Mouse (Mus musculus) lung, embryonic 16.5 days (tissue): ENCODE measurements around the gene Chmp2b. TPM values are rescaled to one million over a fixed set of nuclear protein-coding genes. Genes with fewer than 3 reads are reported as not detected.
A peak's percentile ranks its signal among the peaks of the same experiment; 100 is the strongest.

ENCODE experiments used
- ATAC-seq: fragments of 200-750 bp; cut with Nextera tagmentation; 2 replicates; pipeline ENCODE4 v1.8.0; 2017; ENCODE audit warnings: low read depth, mild to moderate bottlenecking, moderate library complexity
- H3K27ac ChIP-seq: fragments of 300-500 bp; sonication (generic); 2 replicates; pipeline ENCODE4 v1.5.1; 2014; ENCODE audit warnings: mild to moderate bottlenecking, control low read depth, low read length
- H3K27me3 ChIP-seq: fragments of 300-500 bp; sonication (generic); 2 replicates; pipeline ENCODE4 v1.6.1; 2014; ENCODE audit warnings: low read depth, low read length, mixed read lengths; ENCODE audit not compliant: control insufficient read depth, insufficient read depth
- H3K36me3 ChIP-seq: fragments of 300-500 bp; sonication (generic); 2 replicates; pipeline ENCODE4 v1.6.1; 2014; ENCODE audit warnings: low read length; ENCODE audit not compliant: control insufficient read depth, insufficient read depth
- H3K4me1 ChIP-seq: fragments of 300-500 bp; sonication (generic); replicated peaks from 2 replicates; pipeline ENCODE4 v1.6.1; 2014; ENCODE audit warnings: low read length, mixed read lengths; ENCODE audit not compliant: control insufficient read depth, insufficient read depth
- H3K4me2 ChIP-seq: fragments of 300-500 bp; sonication (generic); 2 replicates; pipeline ENCODE4 v1.6.1; 2014; ENCODE audit warnings: low read depth, low read length, control low read depth
- H3K4me3 ChIP-seq: fragments of 300-500 bp; sonication (generic); 2 replicates; pipeline ENCODE4 v1.5.1; 2014; ENCODE audit warnings: mild to moderate bottlenecking, low read length, control low read depth
- H3K9ac ChIP-seq: fragments of 300-500 bp; sonication (generic); 2 replicates; pipeline ENCODE4 v1.6.1; 2014; ENCODE audit warnings: low read length, control low read depth
- H3K9me3 ChIP-seq: fragments of 300-500 bp; sonication (generic); 2 replicates; pipeline ENCODE4 v1.6.1; 2016; ENCODE audit warnings: low read length; ENCODE audit not compliant: control insufficient read depth
- WGBS: fragments of 180-500 bp; shearing (Covaris S2); extraction: QIAGEN DNeasy Blood & Tissue Kit; methylation state at CpG from one replicate; pipeline ENCODE4 v1.1.7; 2014; 5-methylcytosine and 5-hydroxymethylcytosine counted together
- polyA plus RNA-seq: library from polyadenylated mRNA; unstranded; fragments of >200 nt; fragmentation: Nextera tagmentation; extraction: Ambion mirVana; gene quantifications from 2 replicates; pipeline ENCODE4 v1.2.1, GENCODE M21; 2015

The Chmp2b gene
- polyA plus RNA-seq: 90.6 and 90.8 TPM in 2 replicates

DNA sequence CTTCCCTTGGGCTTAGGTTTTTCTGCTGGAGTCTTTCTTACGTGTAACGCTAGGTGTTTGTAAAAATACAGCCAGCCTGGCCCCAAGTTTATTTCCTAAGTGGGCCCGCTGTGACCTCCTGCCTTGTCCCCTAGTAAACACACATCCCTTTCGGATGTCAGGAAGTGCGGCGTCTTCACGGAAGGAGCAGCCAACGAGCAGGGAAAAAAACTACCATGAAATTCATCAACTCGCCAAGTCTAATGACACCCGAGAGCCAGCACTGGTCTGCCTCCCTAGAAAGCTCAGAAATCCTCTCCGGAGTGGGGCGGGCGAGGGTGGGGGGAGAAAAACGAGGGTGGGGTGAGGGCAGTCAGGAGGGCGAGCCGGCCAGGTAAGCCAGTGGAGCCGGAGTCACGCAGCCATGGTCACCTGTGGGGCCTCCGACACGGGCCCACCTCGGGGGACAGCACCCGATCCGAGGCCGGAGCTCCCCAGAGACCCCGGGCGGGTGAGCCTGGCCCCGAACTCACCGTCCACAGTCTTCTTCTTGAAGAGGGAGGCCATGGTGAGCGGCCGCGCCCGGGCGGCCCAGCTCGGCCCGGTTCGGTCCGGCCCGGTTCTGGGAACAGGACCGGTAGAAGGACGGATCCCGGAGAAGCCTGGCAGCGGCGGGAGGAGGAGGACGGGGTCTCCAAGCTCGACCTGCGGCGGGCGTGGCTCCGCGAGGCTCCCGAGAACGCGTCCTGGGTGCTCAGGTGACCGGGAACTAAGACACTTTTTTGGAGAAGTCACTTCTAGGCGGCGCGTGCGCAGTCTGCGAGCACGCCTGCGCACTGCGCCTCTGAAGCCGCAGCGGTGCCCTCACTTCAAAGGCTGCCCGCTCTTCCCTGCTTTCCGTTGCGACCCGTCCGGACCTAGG is at the start of gene Chmp2b:
Gene Chmp2b (minus strand): TSS at position 764 of the 901 bp plus-strand sequence.
- Histone ChIP-seq H3K27me3 (no peaks in the 10 kb centered on the region), H3K9me3 (no peaks in the 10 kb centered on the region), H3K36me3 (no peaks in the 10 kb centered on the region), H3K4me3 (peak within 1 kb of the TSS; percentile 100), H3K27ac (peak within 1 kb of the TSS; percentile 31), H3K9ac (peak within 1 kb of the TSS; percentile 95), H3K4me1 (peaks cover 11% of the 10 kb centered on the region), H3K4me2 (peak within 1 kb of the TSS; percentile 77)
- under 1% methylated on average over 62 of the region's 69 CpGs for WGBS
- peak; percentile 94 for ATAC-seq

- no peaks in the 10 kb centered on the region for H3K4me1 ChIP-seq
- no peak overlapping the region for H3K27ac ChIP-seq
- no peak overlapping the region for H3K9ac ChIP-seq
- WGBS: 88% methylated on average over 1 of the region's 1 CpGs
- ATAC-seq: no peak
- H3K36me3 ChIP-seq: no peaks in the 10 kb centered on the region
- H3K27me3 ChIP-seq: no peaks in the 10 kb centered on the region
- H3K4me3 ChIP-seq: no peak overlapping the region
- H3K9me3 ChIP-seq: no peaks in the 10 kb centered on the region
- H3K4me2 ChIP-seq: no peak overlapping the region
Observed at GRCm38 (mm10) chr16:65611678-65612077, 49.2 kb upstream of the Chmp2b start.

DNA sequence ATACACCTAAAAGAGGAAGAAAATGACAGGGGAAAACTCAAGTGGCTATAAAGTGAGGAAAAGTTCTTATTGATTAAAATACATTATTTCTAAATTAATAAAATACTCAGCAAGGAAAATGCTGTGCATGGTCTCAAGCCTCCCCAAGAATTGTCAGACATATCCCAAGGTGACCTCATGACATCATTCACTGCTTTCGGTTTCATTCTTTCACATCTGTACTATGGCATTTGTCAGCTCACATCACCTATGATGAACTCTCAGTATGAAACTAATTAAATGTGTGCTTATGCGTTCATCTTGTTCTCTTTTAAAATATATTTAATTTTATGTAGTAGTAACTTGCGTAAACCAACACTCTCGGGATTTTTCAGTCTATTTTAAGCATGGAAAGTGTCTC is 38.3 kb upstream of the Chmp2b start:
- H3K4me1 ChIP-seq: no peaks in the 10 kb centered on the region
- H3K27me3 ChIP-seq: no peaks in the 10 kb centered on the region
- no peaks in the 10 kb centered on the region for H3K36me3 ChIP-seq
- H3K9ac ChIP-seq: no peak overlapping the region
- no peaks in the 10 kb centered on the region for H3K9me3 ChIP-seq
- 79% methylated on average over 4 of the region's 4 CpGs for WGBS
- no peak overlapping the region for H3K27ac ChIP-seq
- no peak for ATAC-seq
- H3K4me3 ChIP-seq: no peak overlapping the region
- no peak overlapping the region for H3K4me2 ChIP-seq

DNA sequence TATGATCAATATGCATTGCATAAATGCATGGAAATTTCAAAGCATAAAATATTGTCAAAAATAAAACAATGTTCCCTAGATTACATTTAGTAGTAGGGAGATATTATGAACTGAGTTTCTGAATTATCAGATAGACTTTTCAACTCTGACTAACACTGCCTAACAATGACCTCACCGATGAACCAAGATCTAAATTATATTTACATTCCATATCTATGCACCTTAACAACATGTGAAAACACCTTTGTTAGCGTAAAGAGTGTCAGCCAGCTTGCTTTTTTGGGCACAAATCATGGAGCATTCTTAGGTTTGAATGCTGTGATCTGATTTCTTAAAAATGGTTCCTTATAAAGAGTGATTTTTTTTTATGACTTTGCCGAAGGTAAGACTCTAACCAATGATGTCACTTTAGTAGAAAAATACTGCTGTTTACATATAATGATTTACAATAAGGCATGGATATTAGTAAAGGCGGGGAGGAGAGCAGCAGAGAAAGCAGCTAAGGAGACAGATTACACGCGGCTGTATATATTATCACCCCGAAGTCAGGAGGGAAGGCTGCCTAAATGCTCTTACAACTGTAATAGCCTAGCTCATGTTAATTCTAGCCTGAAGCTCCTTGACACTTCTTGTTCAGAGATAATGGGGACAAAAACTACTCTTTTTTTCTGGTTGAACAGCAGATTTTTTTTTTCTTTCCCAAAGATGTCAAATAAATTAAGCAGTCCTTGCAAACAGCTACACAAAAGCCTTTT is 23.8 kb upstream of the Chmp2b start:
- Histone ChIP-seq H3K9me3 (no peaks in the 10 kb centered on the region), H3K36me3 (no peaks in the 10 kb centered on the region), H3K4me2 (no peak overlapping the region), H3K9ac (no peak overlapping the region), H3K27ac (no peak overlapping the region), H3K4me3 (no peak overlapping the region), H3K27me3 (no peaks in the 10 kb centered on the region), H3K4me1 (no peaks in the 10 kb centered on the region)
- WGBS: 63% methylated on average over 7 of the region's 7 CpGs
- ATAC-seq: no peak

- H3K4me2 ChIP-seq: no peak overlapping the region
- H3K4me1 ChIP-seq: no peaks in the 10 kb centered on the region
- H3K36me3 ChIP-seq: no peaks in the 10 kb centered on the region
- 79% methylated on average over 2 of the region's 2 CpGs for WGBS
- no peak overlapping the region for H3K9ac ChIP-seq
- H3K27ac ChIP-seq: no peak overlapping the region
- H3K4me3 ChIP-seq: no peak overlapping the region
- H3K27me3 ChIP-seq: no peaks in the 10 kb centered on the region
- ATAC-seq: no peak
- H3K9me3 ChIP-seq: no peaks in the 10 kb centered on the region
Observed at GRCm38 (mm10) chr16:65585699-65586098, 23.2 kb upstream of the Chmp2b start.

- Histone ChIP-seq H3K4me2 (no peak overlapping the region), H3K9me3 (no peaks in the 10 kb centered on the region), H3K4me1 (no peaks in the 10 kb centered on the region), H3K27ac (no peak overlapping the region), H3K27me3 (no peaks in the 10 kb centered on the region), H3K9ac (no peak overlapping the region), H3K36me3 (no peaks in the 10 kb centered on the region), H3K4me3 (no peak overlapping the region)
- ATAC-seq: no peak
- WGBS: 51% methylated on average over 6 of the region's 6 CpGs
Observed at GRCm38 (mm10) chr16:65577298-65578029, 14.9 kb upstream of the Chmp2b start.

DNA sequence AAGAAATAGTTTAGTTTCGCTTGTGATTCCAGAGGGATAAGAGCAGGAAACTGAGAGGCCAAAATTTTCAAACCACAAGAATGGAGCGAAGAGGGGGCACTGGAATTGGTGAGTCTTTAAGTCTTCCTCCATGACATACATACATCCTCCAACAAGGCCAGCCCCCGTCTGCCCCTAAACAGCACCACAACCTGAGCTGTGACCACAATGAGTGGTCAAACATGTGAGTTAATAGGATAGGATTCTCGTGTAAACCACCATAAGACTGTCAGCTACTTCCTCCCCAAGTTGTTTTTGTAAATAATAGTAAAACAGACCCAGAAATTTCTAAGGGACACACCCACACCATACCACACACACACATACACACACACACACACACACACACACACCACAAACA is 6.3 kb upstream of the Chmp2b start:
- H3K36me3 ChIP-seq: no peaks in the 10 kb centered on the region
- no peaks in the 10 kb centered on the region for H3K4me1 ChIP-seq
- H3K9me3 ChIP-seq: no peaks in the 10 kb centered on the region
- H3K9ac ChIP-seq: no peak overlapping the region
- H3K4me2 ChIP-seq: no peak overlapping the region
- H3K27me3 ChIP-seq: no peaks in the 10 kb centered on the region
- ATAC-seq: no peak
- H3K27ac ChIP-seq: no peak overlapping the region
- WGBS: 67% methylated on average over 4 of the region's 4 CpGs
- H3K4me3 ChIP-seq: no peak overlapping the region

DNA sequence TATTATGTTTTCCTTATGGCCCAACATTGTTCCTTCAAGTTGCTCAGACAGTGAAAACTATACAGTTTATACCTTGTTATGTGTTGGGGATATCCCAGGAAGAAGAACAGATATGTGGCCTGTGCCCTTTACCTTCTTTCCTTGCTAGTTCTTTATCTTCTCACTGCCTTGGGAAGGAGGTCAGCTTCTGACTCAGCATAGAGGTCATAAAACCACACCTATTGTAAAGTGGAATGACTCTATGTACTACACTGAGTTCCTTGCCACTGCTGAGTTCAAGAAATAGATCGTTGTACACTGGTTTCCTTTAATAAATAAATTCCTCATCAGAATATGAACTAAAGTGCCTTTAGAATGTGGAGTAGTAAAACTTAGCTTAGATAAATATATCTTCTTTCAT is 2.4 kb upstream of the Chmp2b start:
- H3K4me3 ChIP-seq: no peak overlapping the region
- no peak for ATAC-seq
- H3K9ac ChIP-seq: no peak overlapping the region
- no peaks in the 10 kb centered on the region for H3K36me3 ChIP-seq
- no peaks in the 10 kb centered on the region for H3K27me3 ChIP-seq
- H3K4me1 ChIP-seq: peaks cover 9% of the 10 kb centered on the region
- no peaks in the 10 kb centered on the region for H3K9me3 ChIP-seq
- WGBS: 90% methylated on average over 1 of the region's 1 CpGs
- H3K27ac ChIP-seq: no peak overlapping the region
- H3K4me2 ChIP-seq: no peak overlapping the region

DNA sequence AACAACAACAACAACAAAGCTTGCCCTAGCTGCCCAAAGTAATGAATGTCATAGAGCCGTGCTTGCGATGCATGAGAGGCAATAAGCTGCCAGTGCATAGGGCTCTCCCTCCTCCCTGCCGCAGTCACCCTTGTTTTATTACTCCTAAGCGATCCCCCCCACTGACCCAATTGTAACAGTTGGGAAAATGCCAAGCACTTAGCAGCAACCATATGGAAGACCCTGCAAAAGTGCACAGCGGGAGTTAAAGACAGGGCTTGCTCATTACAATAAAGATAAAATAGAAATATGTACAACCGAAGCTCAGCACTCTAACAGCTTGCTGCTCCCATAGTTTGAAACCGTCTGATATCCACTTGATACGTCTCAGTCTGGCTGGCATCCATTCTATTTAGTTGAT is 1.8 kb upstream of the Chmp2b start:
- peaks cover 10% of the 10 kb centered on the region for H3K4me1 ChIP-seq
- H3K9me3 ChIP-seq: no peaks in the 10 kb centered on the region
- no peak for ATAC-seq
- H3K36me3 ChIP-seq: no peaks in the 10 kb centered on the region
- no peak overlapping the region for H3K27ac ChIP-seq
- no peaks in the 10 kb centered on the region for H3K27me3 ChIP-seq
- no peak overlapping the region for H3K4me3 ChIP-seq
- H3K4me2 ChIP-seq: no peak overlapping the region
- no peak overlapping the region for H3K9ac ChIP-seq
- 71% methylated on average over 8 of the region's 8 CpGs for WGBS
